Mouse (Mus musculus): ENCODE data around the gene Ddit4l. TPM values are rescaled to one million over a fixed set of nuclear protein-coding genes. Genes with fewer than 3 reads are reported as not detected.

Gene Ddit4l
- not detected in 2 replicates for polyA plus RNA-seq (2012; ENCODE audit: low replicate concordance)

DNA sequence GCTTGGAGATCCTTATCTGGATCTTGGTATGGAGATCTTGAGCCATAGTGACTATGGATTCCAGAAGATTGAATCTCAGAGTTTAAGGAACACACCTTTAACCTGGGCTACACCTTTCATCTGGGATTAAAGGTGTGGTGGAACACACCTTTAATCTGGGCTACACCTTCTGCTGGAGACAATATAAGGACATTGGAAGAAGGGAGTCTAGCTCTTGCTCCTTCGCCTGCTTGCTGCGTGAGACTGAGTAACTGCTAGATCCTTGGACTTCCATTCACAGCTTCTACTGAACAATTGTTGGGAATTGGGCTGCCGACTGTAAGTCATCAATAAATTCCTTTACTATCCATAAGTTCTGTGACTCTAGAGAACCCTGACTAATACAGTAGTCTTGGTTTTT is at the start of gene Ddit4l:
Ddit4l (plus strand) TSS at position 301 of the 400 bp plus-strand sequence.

DNA sequence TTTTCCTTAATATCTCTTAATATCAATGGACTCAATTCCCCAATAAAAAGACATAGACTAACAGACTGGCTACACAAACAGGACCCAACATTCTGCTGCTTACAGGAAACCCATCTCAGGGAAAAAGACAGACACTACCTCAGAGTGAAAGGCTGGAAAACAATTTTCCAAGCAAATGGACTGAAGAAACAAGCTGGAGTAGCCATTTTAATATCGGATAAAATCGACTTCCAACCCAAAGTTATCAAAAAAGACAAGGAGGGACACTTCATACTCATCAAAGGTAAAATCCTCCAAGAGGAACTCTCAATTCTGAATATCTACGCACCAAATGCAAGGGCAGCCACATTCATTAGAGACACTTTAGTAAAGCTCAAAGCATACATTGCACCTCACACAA is 49.8 kb downstream of the Ddit4l start, which contains the start of gene Gm21962:
Gm21962 (plus strand) TSS at position 301 of the 400 bp plus-strand sequence.

Other genes with a start within 250 kb of the Ddit4l start
- gene Gm21962, start 49.9 kb downstream of the Ddit4l start, polyA plus RNA-seq (2012; ENCODE audit: low replicate concordance) = not detected in 2 replicates
- 418 and 1,057 TPM in 2 replicates for gene H2afz, start 242.9 kb downstream of the Ddit4l start, polyA plus RNA-seq (2012; ENCODE audit: low replicate concordance)
- 2.5 and 2.6 TPM in 2 replicates for gene Dnajb14, start 246.1 kb downstream of the Ddit4l start, polyA plus RNA-seq (2012; ENCODE audit: low replicate concordance)

Data from hematopoietic multipotent progenitor cell, adult 10-12 weeks (in vitro differentiated cells).